Mouse (Mus musculus) heart, postnatal 14 days (tissue): ENCODE results near the gene Hltf. TPM values are rescaled to one million over a fixed set of nuclear protein-coding genes. Genes with fewer than 3 reads are reported as not detected.
"Not testable (repeated sequence)": the region's sequence is repeated elsewhere in the genome, so short reads cannot be mapped to it uniquely, and the experiment has no call there.

Experiments used
- DNase-seq, 2 experiments: peaks; one replicate each; pipeline ENCODE4 v3.0.0; 2021 to 2022
- intact Hi-C: fragments of 180-260 bp; cut with DNase I; formaldehyde crosslinking; loops from one replicate; pipeline ENCODE4 v1.15.1; 2025
- total RNA-seq, 2 experiments: library from RNA; stranded (reverse); gene quantifications; 2 replicates each; pipeline ENCODE4 v1.2.3; 2021

Gene Hltf
- total RNA-seq, 2 experiments from 2014 or later = 14.9 to 16.4 TPM

- DNase-seq = peak; percentile 47 to 69
- intact Hi-C loops = no loop called here
Measured at GRCm38 (mm10) chr3:20082161-20082560, 24.6 kb downstream of the Hltf start.

- intact Hi-C loops = no loop called here
Measured at GRCm38 (mm10) chr3:20103830-20104229, 46.2 kb downstream of the Hltf start.

GRCm38 (mm10) chr3:20104318-20104717 lies 46.7 kb downstream of the Hltf start:
- DNase-seq = no peak
- intact Hi-C loops = no loop called here

More at GRCm38 (mm10) chr3:20103830-20104229, 46.2 kb downstream of the Hltf start:
- DNase-seq = no peak

- DNase-seq = no peak
- intact Hi-C loops = no loop called here
Measured at GRCm38 (mm10) chr3:20104776-20105175, 47.2 kb downstream of the Hltf start.

- DNase-seq = no peak
- intact Hi-C loops = no loop called here
Measured at GRCm38 (mm10) chr3:20108881-20109280, 51.3 kb downstream of the Hltf start.

- intact Hi-C loops = no loop called here
- DNase-seq = no peak
Measured at GRCm38 (mm10) chr3:20111913-20112312, 54.3 kb downstream of the Hltf start.

GRCm38 (mm10) chr3:20119044-20119591 lies 61.5 kb downstream of the Hltf start:
- intact Hi-C loops = no loop called here

GRCm38 (mm10) chr3:20119686-20120244 lies 62.2 kb downstream of the Hltf start:
- no peak for DNase-seq

More at GRCm38 (mm10) chr3:20119044-20119591, 61.5 kb downstream of the Hltf start:
- no peak for DNase-seq

GRCm38 (mm10) chr3:20121582-20121981 lies 64.0 kb downstream of the Hltf start:
- intact Hi-C loops, DNase-seq: not testable (repeated sequence)

More at GRCm38 (mm10) chr3:20119686-20120244, 62.2 kb downstream of the Hltf start:
- intact Hi-C loops = no loop called here

- intact Hi-C loops = no loop called here
- DNase-seq = no peak
Measured at GRCm38 (mm10) chr3:20125604-20126003, 68.0 kb downstream of the Hltf start.

GRCm38 (mm10) chr3:20127047-20127595 lies 69.5 kb downstream of the Hltf start:
- intact Hi-C loops = no loop called here
- no peak for DNase-seq

GRCm38 (mm10) chr3:20129491-20129890 lies 71.9 kb downstream of the Hltf start:
- intact Hi-C loops = no loop called here

GRCm38 (mm10) chr3:20130456-20131349 lies 73.1 kb downstream of the Hltf start:
- intact Hi-C loops = no loop called here
- peak; percentile 13 to 39 for DNase-seq

More at GRCm38 (mm10) chr3:20129491-20129890, 71.9 kb downstream of the Hltf start:
- no peak for DNase-seq

- DNase-seq = no peak
- intact Hi-C loops = no loop called here
Measured at GRCm38 (mm10) chr3:20131350-20131720, 73.7 kb downstream of the Hltf start.

GRCm38 (mm10) chr3:20132731-20133130 lies 75.1 kb downstream of the Hltf start:
- intact Hi-C loops = no loop called here
- DNase-seq = no peak

GRCm38 (mm10) chr3:20133745-20134144 lies 76.1 kb downstream of the Hltf start:
- intact Hi-C loops = no loop called here

GRCm38 (mm10) chr3:20134545-20134944 lies 76.9 kb downstream of the Hltf start:
- intact Hi-C loops = no loop called here
- DNase-seq = no peak

More at GRCm38 (mm10) chr3:20133745-20134144, 76.1 kb downstream of the Hltf start:
- DNase-seq = no peak

GRCm38 (mm10) chr3:20136868-20137581 lies 79.4 kb downstream of the Hltf start:
- intact Hi-C loops = no loop called here
- no peak for DNase-seq

- intact Hi-C loops = no loop called here
- DNase-seq = no peak
Measured at GRCm38 (mm10) chr3:20141240-20141639, 83.6 kb downstream of the Hltf start.

- intact Hi-C loops = no loop called here
- no peak for DNase-seq
Measured at GRCm38 (mm10) chr3:20141679-20142078, 84.1 kb downstream of the Hltf start.
